Mouse (Mus musculus) gastrocnemius, postnatal 14 days (tissue): ENCODE results near the gene Trip6. TPM values are rescaled to one million over a fixed set of nuclear protein-coding genes. Genes with fewer than 3 reads are reported as not detected.

Source experiments
- DNase-seq: peaks from one replicate; pipeline ENCODE4 v3.0.0; 2021; ENCODE audit warnings: mixed read lengths
- intact Hi-C: fragments of 180-260 bp; cut with DNase I; formaldehyde crosslinking; loops from one replicate; pipeline ENCODE4 v1.15.1; 2025; ENCODE audit warnings: low total_unique reads
- total RNA-seq, 2 experiments: library from RNA; stranded (reverse); gene quantifications; 2 replicates each; pipeline ENCODE4 v1.2.3; 2021

The Trip6 gene
- total RNA-seq, 2 experiments from 2014 or later, result 7.9 to 9.6 TPM

- no peak for DNase-seq
- intact Hi-C loops, result no loop called here
Observed at GRCm38 (mm10) chr5:137340222-137340621, 26.0 kb upstream of the Trip6 start.

DNA sequence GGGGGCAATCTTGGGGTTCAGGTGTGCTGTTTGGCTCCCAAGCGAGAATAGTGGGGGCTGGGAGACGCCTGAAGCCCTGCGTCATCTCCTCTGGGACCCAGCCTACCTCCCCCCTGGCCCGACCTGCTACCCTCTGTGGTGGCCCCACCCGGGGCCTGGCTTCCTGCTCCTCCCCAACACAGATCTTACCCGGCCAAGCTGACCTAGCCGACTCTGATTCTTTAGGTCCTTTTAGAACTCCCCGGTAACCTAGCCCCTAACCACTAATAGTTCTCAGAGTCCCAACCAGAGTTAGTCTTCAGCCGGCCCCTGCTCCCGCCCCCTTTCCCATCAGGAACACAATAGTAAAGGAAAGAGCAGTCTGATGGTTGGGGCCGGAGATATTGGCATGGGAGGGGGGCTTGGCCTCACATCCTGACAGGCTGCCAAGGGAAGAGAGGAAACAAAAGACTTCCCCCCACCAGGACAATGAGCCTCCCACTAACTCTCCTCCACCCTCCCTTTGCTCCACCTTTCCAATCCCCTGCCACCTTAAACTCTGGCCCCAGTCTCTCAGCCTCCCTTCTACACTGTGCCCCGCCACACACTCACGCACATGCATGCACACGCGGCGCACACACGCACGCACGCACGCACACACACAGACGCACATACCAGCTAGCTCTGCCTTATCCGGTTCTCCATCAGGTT, 25.2 kb upstream of the Trip6 start:
- DNase-seq, result peak; percentile 52
- intact Hi-C loops, result no loop called here

DNA sequence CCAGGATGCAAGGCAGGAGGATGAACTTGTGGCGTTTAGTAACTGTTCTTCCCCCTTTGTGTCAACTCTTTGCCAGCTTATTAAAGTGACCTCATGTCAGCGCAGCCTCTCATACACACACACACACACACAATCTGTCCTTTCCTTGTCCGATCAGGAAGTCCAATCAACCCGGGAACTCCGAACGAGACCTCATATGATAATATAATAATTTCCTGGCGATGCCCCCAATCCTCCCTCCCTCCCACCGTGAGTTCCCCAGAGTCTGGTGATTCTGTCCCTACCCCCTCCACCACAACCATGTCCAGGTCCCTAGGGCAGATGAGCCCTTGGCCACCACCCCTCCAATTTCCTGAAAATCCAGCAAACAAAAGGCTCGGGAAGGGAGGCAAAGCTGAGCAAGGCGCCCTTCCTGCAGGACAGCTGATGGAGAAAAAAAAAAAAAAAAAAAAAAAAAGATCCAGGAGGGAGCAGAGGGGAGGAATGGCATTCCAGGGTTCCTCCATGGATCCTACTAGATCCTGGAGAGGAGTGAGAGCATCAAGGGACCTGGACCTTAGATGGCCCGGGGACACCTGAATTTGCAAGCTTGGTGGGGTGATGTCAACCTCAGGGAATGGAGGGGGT, 24.6 kb upstream of the Trip6 start:
- DNase-seq, result peak; percentile 53
- intact Hi-C loops, result no loop called here

- peak; percentile 94 for DNase-seq
- intact Hi-C loops, result no loop called here
Observed at GRCm38 (mm10) chr5:137338256-137338655, 24.1 kb upstream of the Trip6 start.

- intact Hi-C loops, result no loop called here
- DNase-seq, result no peak
Observed at GRCm38 (mm10) chr5:137337190-137337589, 23.0 kb upstream of the Trip6 start.

DNA sequence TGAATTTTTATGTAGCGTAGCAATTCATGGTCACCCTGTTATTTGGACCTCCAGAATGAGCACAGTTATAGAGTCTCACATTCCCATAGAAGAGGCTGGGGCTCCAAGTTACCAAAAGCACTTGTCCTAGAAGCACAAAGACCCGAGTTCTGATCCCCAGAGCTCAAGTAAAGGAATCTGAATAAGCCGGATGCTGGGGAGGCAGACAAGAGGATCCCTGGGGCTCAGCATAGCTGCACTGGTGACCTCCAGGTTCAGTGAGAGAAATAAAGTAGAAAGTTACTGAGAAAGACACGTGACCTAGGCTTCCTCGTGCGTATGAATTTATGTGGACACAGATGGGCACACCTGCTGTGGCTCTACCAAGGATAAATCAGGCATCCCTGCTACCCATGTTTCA, 20.9 kb upstream of the Trip6 start:
- no peak for DNase-seq
- intact Hi-C loops, result no loop called here

GRCm38 (mm10) chr5:137334317-137334716, 20.1 kb upstream of the Trip6 start:
- DNase-seq, result no peak
- intact Hi-C loops, result no loop called here

GRCm38 (mm10) chr5:137333512-137334174, 19.4 kb upstream of the Trip6 start, which contains the start of gene Slc12a9:
Slc12a9 (minus strand) TSS chr5:137333597.
- intact Hi-C loops, result no loop called here
- DNase-seq, result peak; percentile 94

GRCm38 (mm10) chr5:137332857-137333511, 18.8 kb upstream of the Trip6 start:
- no peak for DNase-seq
- intact Hi-C loops, result no loop called here

- no peak for DNase-seq
- intact Hi-C loops, result no loop called here
Observed at GRCm38 (mm10) chr5:137330910-137331309, 16.7 kb upstream of the Trip6 start.

DNA sequence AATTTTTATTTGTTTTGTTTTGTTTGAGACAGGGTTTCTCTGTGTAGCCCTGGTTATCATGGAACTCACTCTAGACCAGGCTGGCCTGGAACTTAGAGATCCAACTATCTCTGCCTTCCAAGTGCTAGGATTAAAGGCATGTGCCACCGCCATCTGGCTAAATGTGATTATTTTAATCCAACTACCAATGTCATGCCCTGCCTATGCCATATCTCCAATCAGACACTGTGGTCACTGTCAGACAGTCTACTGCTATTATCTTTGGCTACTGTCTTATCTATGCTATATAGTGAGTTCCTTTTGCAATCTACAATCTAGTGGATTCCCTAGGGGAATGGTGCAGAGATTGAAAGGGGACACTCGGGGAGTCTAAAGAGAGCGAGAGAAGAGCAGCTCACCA, 6.8 kb upstream of the Trip6 start:
- intact Hi-C loops, result no loop called here

DNA sequence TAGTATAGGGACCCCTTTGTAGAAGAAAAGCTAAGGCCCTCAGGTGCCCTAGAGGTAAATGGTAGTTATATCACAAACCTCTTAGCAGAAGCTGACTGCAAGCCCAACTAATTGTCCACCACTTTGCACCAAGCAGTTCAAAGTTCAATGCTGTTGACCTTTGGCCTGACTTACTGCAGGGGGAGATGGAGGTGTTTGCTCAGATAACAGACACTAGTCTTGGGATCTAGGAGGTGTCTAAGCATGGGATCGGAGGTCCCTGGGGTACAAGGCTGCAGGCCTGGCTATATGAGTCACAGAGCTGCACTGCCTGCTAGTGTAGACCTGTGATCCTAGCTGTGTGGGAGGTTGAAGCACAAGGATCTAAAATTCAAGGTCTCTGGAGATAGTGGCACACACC, 4.4 kb upstream of the Trip6 start:
- intact Hi-C loops, result no loop called here

More for the DNA sequence above, 6.8 kb upstream of the Trip6 start:
- no peak for DNase-seq

GRCm38 (mm10) chr5:137317361-137317760, 3.2 kb upstream of the Trip6 start:
- intact Hi-C loops, result no loop called here
- DNase-seq, result no peak

More for the DNA sequence above, 4.4 kb upstream of the Trip6 start:
- DNase-seq, result no peak

GRCm38 (mm10) chr5:137315084-137315903, 1.1 kb upstream of the Trip6 start:
- intact Hi-C loops, result no loop called here
- DNase-seq, result peak; percentile 55

DNA sequence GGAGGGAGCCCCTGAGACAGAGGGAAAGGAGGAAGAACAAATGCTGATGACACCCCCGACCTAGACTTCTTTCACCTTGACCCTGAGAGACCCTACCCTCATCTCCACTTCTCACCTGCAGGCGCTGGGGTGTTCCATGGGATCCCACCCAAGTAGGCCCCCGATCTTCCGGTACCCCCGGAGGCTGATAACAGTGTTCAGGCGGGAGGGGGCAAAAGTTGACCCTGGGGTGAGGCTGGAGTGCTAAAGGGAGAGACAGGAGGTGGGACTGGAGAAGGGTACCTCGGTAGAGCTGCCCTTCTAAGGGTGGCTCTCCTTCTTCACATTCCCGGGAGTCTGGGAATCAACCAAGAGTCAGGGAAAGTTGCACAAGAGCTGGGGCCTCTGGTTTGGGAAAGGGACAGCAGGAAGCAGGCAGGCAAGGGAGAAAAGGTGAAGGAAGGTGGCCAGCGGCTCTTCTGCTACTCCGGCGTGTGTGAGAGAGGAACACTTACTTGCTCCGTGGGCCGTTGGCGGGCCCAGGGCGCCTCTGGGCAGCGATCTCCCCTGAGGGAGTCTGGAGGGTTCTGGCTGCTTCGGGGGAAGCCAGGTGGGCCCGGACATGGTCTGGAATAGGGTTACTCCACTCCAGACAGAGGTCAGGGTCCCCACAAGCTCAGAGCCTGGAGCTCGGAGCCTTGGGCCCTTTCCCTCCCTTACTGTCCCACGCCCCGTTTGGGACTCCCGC, 575 bp downstream of the Trip6 start:
- DNase-seq, result no peak
- intact Hi-C loops, result no loop called here

DNA sequence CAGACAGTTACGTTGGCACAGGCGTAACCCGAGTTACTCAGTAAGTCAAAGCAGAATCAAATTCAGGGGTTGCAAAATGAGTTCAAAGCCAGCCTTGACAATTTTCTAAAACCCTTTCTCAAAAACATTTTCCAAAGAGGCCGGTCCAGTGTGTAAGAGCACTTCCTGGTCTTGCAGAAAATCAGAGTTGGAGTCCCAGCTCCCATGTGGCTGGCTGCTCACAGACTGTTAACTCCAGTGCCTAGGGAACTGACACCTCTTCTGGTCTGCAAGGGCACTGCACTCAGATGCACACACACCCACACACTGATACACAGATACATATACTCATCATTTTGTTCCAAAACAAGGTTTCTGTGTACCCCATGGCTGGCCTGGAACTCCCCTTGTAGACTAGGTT, 5.8 kb downstream of the Trip6 start:
- no peak for DNase-seq
- intact Hi-C loops, result no loop called here

DNA sequence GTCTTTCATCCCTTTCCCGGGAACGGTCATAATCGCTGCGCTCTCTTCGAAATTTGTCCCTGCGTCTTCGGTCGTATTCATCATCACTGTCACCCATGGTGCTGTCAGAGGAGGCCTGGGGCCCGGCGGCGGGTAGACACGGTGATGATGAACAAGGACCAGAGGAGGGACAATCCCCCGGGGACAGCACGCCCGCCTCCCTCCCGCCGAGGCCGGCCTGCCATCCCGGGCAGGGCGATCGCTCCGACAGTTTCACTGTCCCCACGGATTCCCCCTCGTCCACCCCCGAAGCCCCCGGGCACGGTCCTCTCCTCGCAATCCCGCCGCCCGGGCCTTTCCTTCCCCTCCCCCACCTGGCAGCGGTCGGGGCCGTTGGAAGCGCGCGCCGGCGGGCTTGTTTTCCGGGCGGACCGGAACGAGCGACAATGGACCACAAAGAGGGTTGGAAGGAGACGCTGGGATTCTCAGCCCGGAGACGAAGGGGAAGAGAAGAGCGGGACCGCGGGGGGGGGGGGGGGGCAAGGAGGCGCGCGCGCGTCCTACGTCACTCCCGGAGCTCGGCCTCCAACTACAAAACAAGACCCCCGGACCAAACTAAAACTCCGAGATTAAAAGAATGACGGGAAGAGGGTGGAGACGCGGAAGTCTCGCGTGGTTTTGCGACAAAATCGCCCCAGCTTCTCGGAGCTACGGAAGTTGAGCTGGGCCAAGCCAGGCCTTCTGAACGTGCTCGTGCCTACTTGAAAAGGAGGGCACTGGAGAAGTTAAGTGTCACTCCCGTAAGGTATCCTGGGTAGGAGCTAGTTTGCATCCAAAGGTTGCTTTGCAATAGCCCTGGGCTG, 6.9 kb downstream of the Trip6 start, which contains the start of gene Srrt:
Gene Srrt, minus strand, starts transcription at position 604 of the 842 bp plus-strand sequence.
- intact Hi-C loops, result no loop called here
- peak; percentile 91 for DNase-seq
